Mouse (Mus musculus) intestine, embryonic 14.5 days (tissue): ENCODE results near the gene Rasd2. TPM values are rescaled to one million over a fixed set of nuclear protein-coding genes. Genes with fewer than 3 reads are reported as not detected.

Source experiments
- ATAC-seq: fragments of 200-750 bp; cut with Nextera tagmentation; replicated peaks from 2 replicates; pipeline ENCODE4 v1.8.0; 2017; ENCODE audit warnings: low read depth, moderate number of reproducible peaks, moderate TSS enrichment, moderate library complexity; ENCODE audit not compliant: low FRiP score, low TSS enrichment
- DNase-seq: peaks from one replicate; pipeline ENCODE4 v3.0.0-alpha.2; 2018; ENCODE audit warnings: low spot score
- H3K27ac ChIP-seq: fragments of 300-500 bp; sonication (generic); 2 replicates; pipeline ENCODE4 v1.5.1; 2014; ENCODE audit warnings: low read depth, mild to moderate bottlenecking, control low read depth
- H3K27me3 ChIP-seq: fragments of 300-500 bp; sonication (generic); replicated peaks from 2 replicates; pipeline ENCODE4 v1.6.1; 2014; ENCODE audit warnings: low read length, control low read depth; ENCODE audit not compliant: control insufficient read depth, insufficient read depth
- H3K36me3 ChIP-seq: fragments of 300-500 bp; sonication (generic); 2 replicates; pipeline ENCODE4 v1.6.1; 2014; ENCODE audit warnings: low read length, control low read depth; ENCODE audit not compliant: control insufficient read depth, insufficient read depth
- H3K4me1 ChIP-seq: fragments of 300-500 bp; sonication (generic); replicated peaks from 2 replicates; pipeline ENCODE4 v1.6.1; 2014; ENCODE audit warnings: low read length, control low read depth, mixed read lengths; ENCODE audit not compliant: control insufficient read depth, insufficient read depth
- H3K4me2 ChIP-seq: fragments of 300-500 bp; sonication (generic); 2 replicates; pipeline ENCODE4 v1.6.1; 2014; ENCODE audit warnings: low read length
- H3K4me3 ChIP-seq: fragments of 300-500 bp; sonication (generic); 2 replicates; pipeline ENCODE4 v1.5.1; 2014; ENCODE audit warnings: low read depth, low read length, control low read depth, mixed read lengths
- H3K9ac ChIP-seq: fragments of 300-500 bp; sonication (generic); 2 replicates; pipeline ENCODE4 v1.6.1; 2014; ENCODE audit warnings: mild to moderate bottlenecking, low read length
- H3K9me3 ChIP-seq: fragments of 300-500 bp; sonication (generic); 2 replicates; pipeline ENCODE4 v1.6.1; 2016; ENCODE audit warnings: low read length, control low read depth; ENCODE audit not compliant: control insufficient read depth
- WGBS: fragments of 180-500 bp; shearing (Covaris S2); extraction: QIAGEN DNeasy Blood & Tissue Kit; methylation state at CpG from one replicate; pipeline ENCODE4 v1.1.7; 2014; 5-methylcytosine and 5-hydroxymethylcytosine counted together
- polyA plus RNA-seq: library from polyadenylated mRNA; unstranded; fragments of >200 nt; fragmentation: Nextera tagmentation; extraction: Ambion mirVana; gene quantifications from 2 replicates; pipeline ENCODE4 v1.2.1, GENCODE M21; 2014

Rasd2 gene
- polyA plus RNA-seq, 1 experiment from 2014 or later = 2.5 TPM

GRCm38 (mm10) chr8:75213307-75213651 is 465 bp upstream of the Rasd2 start:
- H3K9me3 ChIP-seq = no peaks in the 10 kb centered on the region
- ATAC-seq (peak; percentile 18; the same call in 1 of the 2 replicates), DNase-seq (no peak)
- no peaks in the 10 kb centered on the region for H3K4me1 ChIP-seq
- WGBS = 2% methylated on average over 36 of the region's 36 CpGs
- H3K4me2 ChIP-seq = peak overlapping the region; percentile 93
- no peaks in the 10 kb centered on the region for H3K36me3 ChIP-seq
- H3K27ac ChIP-seq = no peak overlapping the region
- H3K4me3 ChIP-seq = peak overlapping the region; percentile 51
- peaks cover 41% of the 10 kb centered on the region for H3K27me3 ChIP-seq
- H3K9ac ChIP-seq = peak overlapping the region; percentile 37

GRCm38 (mm10) chr8:75215046-75215445 is 1.3 kb downstream of the Rasd2 start:
- DNase-seq (no peak), ATAC-seq (no peak)
- Histone ChIP-seq H3K36me3 (no peaks in the 10 kb centered on the region), H3K27ac (no peak overlapping the region), H3K27me3 (peaks cover 35% of the 10 kb centered on the region), H3K9me3 (no peaks in the 10 kb centered on the region), H3K4me3 (no peak overlapping the region), H3K4me1 (no peaks in the 10 kb centered on the region), H3K9ac (no peak overlapping the region), H3K4me2 (no peak overlapping the region)
- 71% methylated on average over 1 of the region's 1 CpGs for WGBS

- no peaks in the 10 kb centered on the region for H3K9me3 ChIP-seq
- 5% methylated on average over 5 of the region's 5 CpGs for WGBS
- H3K4me3 ChIP-seq = no peak overlapping the region
- no peak overlapping the region for H3K27ac ChIP-seq
- ATAC-seq = no peak
- peaks cover 35% of the 10 kb centered on the region for H3K27me3 ChIP-seq
- no peak overlapping the region for H3K4me2 ChIP-seq
- H3K9ac ChIP-seq = no peak overlapping the region
- no peak for DNase-seq
- H3K36me3 ChIP-seq = no peaks in the 10 kb centered on the region
- no peaks in the 10 kb centered on the region for H3K4me1 ChIP-seq
Observed at GRCm38 (mm10) chr8:75215931-75216330, 2.2 kb downstream of the Rasd2 start.

GRCm38 (mm10) chr8:75216886-75217285 is 3.1 kb downstream of the Rasd2 start:
- no peak for DNase-seq
- H3K4me3 ChIP-seq = no peak overlapping the region
- H3K27me3 ChIP-seq = peaks cover 33% of the 10 kb centered on the region
- no peaks in the 10 kb centered on the region for H3K9me3 ChIP-seq
- no peak overlapping the region for H3K4me2 ChIP-seq
- no peaks in the 10 kb centered on the region for H3K36me3 ChIP-seq
- no peak overlapping the region for H3K9ac ChIP-seq
- H3K4me1 ChIP-seq = no peaks in the 10 kb centered on the region
- no peak overlapping the region for H3K27ac ChIP-seq
- ATAC-seq = no peak
- WGBS = 82% methylated on average over 8 of the region's 8 CpGs

GRCm38 (mm10) chr8:75217969-75218368 is 4.2 kb downstream of the Rasd2 start:
- ATAC-seq = peak; percentile 13; the same call in 1 of the 2 replicates
- Histone ChIP-seq H3K36me3 (no peaks in the 10 kb centered on the region), H3K9me3 (no peaks in the 10 kb centered on the region), H3K9ac (no peak overlapping the region), H3K4me1 (no peaks in the 10 kb centered on the region), H3K27ac (no peak overlapping the region), H3K4me3 (no peak overlapping the region), H3K4me2 (no peak overlapping the region), H3K27me3 (peaks cover 28% of the 10 kb centered on the region)
- 6% methylated on average over 4 of the region's 4 CpGs for WGBS
- peak; percentile 83 for DNase-seq

- H3K9ac ChIP-seq = no peak overlapping the region
- WGBS = 63% methylated on average over 5 of the region's 5 CpGs
- no peak overlapping the region for H3K4me3 ChIP-seq
- H3K4me2 ChIP-seq = no peak overlapping the region
- no peaks in the 10 kb centered on the region for H3K36me3 ChIP-seq
- peaks cover 9% of the 10 kb centered on the region for H3K27me3 ChIP-seq
- H3K9me3 ChIP-seq = no peaks in the 10 kb centered on the region
- no peak for ATAC-seq
- H3K27ac ChIP-seq = no peak overlapping the region
- no peaks in the 10 kb centered on the region for H3K4me1 ChIP-seq
- DNase-seq = no peak
Observed at GRCm38 (mm10) chr8:75219877-75220738, 6.4 kb downstream of the Rasd2 start.

- no peaks in the 10 kb centered on the region for H3K27me3 ChIP-seq
- H3K27ac ChIP-seq = no peak overlapping the region; the same call in 1 of the 2 replicates
- WGBS = 52% methylated on average over 5 of the region's 5 CpGs
- no peak overlapping the region for H3K9ac ChIP-seq
- H3K36me3 ChIP-seq = no peaks in the 10 kb centered on the region
- no peak for DNase-seq
- no peaks in the 10 kb centered on the region for H3K9me3 ChIP-seq
- no peaks in the 10 kb centered on the region for H3K4me1 ChIP-seq
- ATAC-seq = no peak
- H3K4me3 ChIP-seq = no peak overlapping the region
- no peak overlapping the region for H3K4me2 ChIP-seq
Observed at GRCm38 (mm10) chr8:75222665-75223064, 8.9 kb downstream of the Rasd2 start.

- 79% methylated on average over 2 of the region's 2 CpGs for WGBS
- Histone ChIP-seq H3K9ac (no peak overlapping the region), H3K9me3 (no peaks in the 10 kb centered on the region), H3K27ac (no peak overlapping the region), H3K4me2 (no peak overlapping the region), H3K4me1 (no peaks in the 10 kb centered on the region), H3K27me3 (no peaks in the 10 kb centered on the region), H3K4me3 (no peak overlapping the region), H3K36me3 (no peaks in the 10 kb centered on the region)
- ATAC-seq = no peak
- peak; percentile 13 for DNase-seq
Observed at GRCm38 (mm10) chr8:75226773-75227172, 13.0 kb downstream of the Rasd2 start.
